Comparison of ENCODE assay signal across 8 mouse cellular contexts in the genomic region with DNA sequence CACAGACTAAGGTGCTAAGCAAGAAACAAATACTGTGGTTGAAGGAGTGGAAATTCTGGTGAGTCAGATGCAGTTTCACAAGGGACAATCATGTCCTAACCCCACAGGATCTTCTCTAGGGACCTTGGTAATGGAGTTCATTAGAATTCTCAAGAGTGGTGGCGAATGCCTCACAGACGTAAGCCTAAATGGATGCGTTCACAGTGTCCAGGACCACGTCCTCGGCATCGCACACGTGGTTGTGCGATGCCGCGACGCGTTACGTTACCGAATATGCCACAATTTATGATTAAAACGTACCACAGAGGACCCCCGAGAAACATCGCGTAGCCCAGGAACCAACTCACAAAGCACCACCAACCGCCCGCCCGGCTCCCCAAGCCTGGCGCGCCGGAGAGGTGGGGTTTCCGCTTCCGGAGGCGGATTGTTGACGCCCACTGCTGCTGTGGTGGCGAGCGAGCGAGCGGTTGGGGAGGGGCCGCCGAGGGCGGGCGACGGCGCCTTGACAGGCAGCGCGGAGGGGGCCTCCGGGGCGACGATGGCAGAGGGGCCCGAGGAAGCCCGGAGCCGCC. TPM values are rescaled to one million over a fixed set of nuclear protein-coding genes. Genes with fewer than 3 reads are reported as not detected.
DNase-seq lines count a peak whose midpoint lies in the region; ATAC-seq and TF ChIP-seq lines count a peak whose summit lies in the region.

A gene (plus strand): TSS at position 475 of the 572 bp plus-strand sequence.

- 2% methylated on average over 38 of the region's 46 CpGs for whole genome bisulfite sequencing in heart, embryonic 11.5 days (ENCODE audit: insufficient replicate concordance)
- WGBS in kidney, embryonic 16.5 days = 2% methylated on average over 36 of the region's 46 CpGs
- 1% methylated on average over 46 of the region's 46 CpGs for WGBS in liver, adult 2 months

- TF ChIP-seq CTCF in liver, adult 2 months (IDR thresholded peaks at IDR 0.05; ENCODE audit: low read depth, low read length) = no peak

- H3K36me3 ChIP-seq in heart, embryonic 11.5 days (ENCODE audit: control insufficient read depth, insufficient read depth, low read length) = peaks cover 5% of the 10 kb centered on the region
- H3K36me3 ChIP-seq in kidney, embryonic 16.5 days (ENCODE audit: insufficient read depth, low read length) = peaks cover 11% of the 10 kb centered on the region
- peaks cover 15% of the 10 kb centered on the region for H3K36me3 ChIP-seq in liver, adult 2 months (ENCODE audit: control insufficient read depth, insufficient read depth, low read length)
- H3K36me3 ChIP-seq in myocyte (ENCODE audit: control insufficient read depth, insufficient read depth) = peaks cover 7% of the 10 kb centered on the region
- H3K36me3 ChIP-seq in splenic B cell, adult 2 months (ENCODE audit: control insufficient read depth, insufficient read depth, low read length, poor library complexity, severe bottlenecking) = no peaks in the 10 kb centered on the region

- H3K27me3 ChIP-seq in heart, embryonic 11.5 days (ENCODE audit: control insufficient read depth, insufficient read depth, low read length) = no peaks in the 10 kb centered on the region
- H3K27me3 ChIP-seq in kidney, embryonic 16.5 days (ENCODE audit: insufficient read depth, low read length) = no peaks in the 10 kb centered on the region
- no peaks in the 10 kb centered on the region for H3K27me3 ChIP-seq in liver, adult 2 months (ENCODE audit: control insufficient read depth, insufficient read depth, low read length)
- no peaks in the 10 kb centered on the region for H3K27me3 ChIP-seq in myocyte (ENCODE audit: control insufficient read depth, insufficient read depth, insufficient read length)
- H3K27me3 ChIP-seq in splenic B cell, adult 2 months (ENCODE audit: control insufficient read depth, insufficient read depth, low read length, poor library complexity, severe bottlenecking) = peaks cover 1% of the 10 kb centered on the region; the same call in 1 of the 2 replicates

- TF ChIP-seq POLR2A in liver, adult 2 months (IDR thresholded peaks at IDR 0.05; ENCODE audit: extremely low read depth, insufficient read depth, low read length) = peak; percentile 71; the same call in 1 of the 2 replicates
- TF ChIP-seq POLR2A in myocyte (IDR thresholded peaks at IDR 0.05; ENCODE audit: insufficient read length, low read depth) = peak; percentile 73

- peak within 1 kb of the TSS; percentile 83 for H3K4me2 ChIP-seq in heart, embryonic 11.5 days
- H3K4me2 ChIP-seq in kidney, embryonic 16.5 days (replicated peaks; ENCODE audit: low read depth, low read length) = peak within 1 kb of the TSS; percentile 84
- peak within 1 kb of the TSS; percentile 88 for H3K4me2 ChIP-seq in myocyte (ENCODE audit: low read depth)

- H3K9ac ChIP-seq in heart, embryonic 11.5 days (ENCODE audit: low read depth, low read length) = peak within 1 kb of the TSS; percentile 95
- peak within 1 kb of the TSS; percentile 91 for H3K9ac ChIP-seq in kidney, embryonic 16.5 days (replicated peaks; ENCODE audit: low read length)
- peak within 1 kb of the TSS; percentile 98 for H3K9ac ChIP-seq in liver, adult 2 months (ENCODE audit: low read depth, low read length)

- H3K9me3 ChIP-seq in heart, embryonic 11.5 days (replicated peaks; ENCODE audit: control insufficient read depth, low read length) = no peaks in the 10 kb centered on the region
- no peaks in the 10 kb centered on the region for H3K9me3 ChIP-seq in kidney, embryonic 16.5 days (ENCODE audit: low read length)

- peak within 1 kb of the TSS; percentile 33 for H3ac ChIP-seq in myocyte (ENCODE audit: control insufficient read depth, insufficient read length)

- peaks cover 7% of the 10 kb centered on the region for H3K79me2 ChIP-seq in liver, adult 2 months (ENCODE audit: control insufficient read depth, insufficient read depth, low read length)
- H3K79me2 ChIP-seq in myocyte (ENCODE audit: control insufficient read depth, insufficient read depth) = peaks cover 17% of the 10 kb centered on the region

- peak within 1 kb of the TSS; percentile 87 for H3K27ac ChIP-seq in heart, embryonic 11.5 days (ENCODE audit: low read depth, low read length)
- H3K27ac ChIP-seq in kidney, embryonic 16.5 days (ENCODE audit: low read length) = peak within 1 kb of the TSS; percentile 73
- H3K27ac ChIP-seq in liver, adult 2 months (replicated peaks; ENCODE audit: insufficient read depth, low read depth, low read length) = peak within 1 kb of the TSS; percentile 94

- peak; percentile 96 to 98 for DNase-seq in B cell, adult 2 months
- peak; percentile 94 for DNase-seq in brain, adult 2 months (ENCODE audit: low read depth, low spot score)
- peak; percentile 72 for DNase-seq in liver, adult 2 months (ENCODE audit: extremely low read depth, low read depth, low spot score)
- peak; percentile 92 for DNase-seq in splenic B cell, adult 2 months (ENCODE audit: low read depth, low spot score)

- ATAC-seq in erythroblast, adult 5-6 weeks (replicated peaks; ENCODE audit: low FRiP score, poor library complexity, severe bottlenecking) = peak; percentile 100
- ATAC-seq in heart, embryonic 11.5 days (replicated peaks; ENCODE audit: insufficient number of reproducible peaks, low FRiP score, low TSS enrichment) = peak; percentile 90
- peak; percentile 95 for ATAC-seq in kidney, embryonic 16.5 days (ENCODE audit: low FRiP score, low TSS enrichment)

- peak within 1 kb of the TSS; percentile 95 for H3K4me3 ChIP-seq in heart, embryonic 11.5 days (ENCODE audit: low read depth, low read length)
- H3K4me3 ChIP-seq in kidney, embryonic 16.5 days (ENCODE audit: low read length) = peak within 1 kb of the TSS; percentile 89
- H3K4me3 ChIP-seq in liver, adult 2 months (ENCODE audit: insufficient read depth, low read depth, low read length) = peak within 1 kb of the TSS; percentile 99
- peak within 1 kb of the TSS; percentile 41 for H3K4me3 ChIP-seq in myocyte

- H3K4me1 ChIP-seq in heart, embryonic 11.5 days (ENCODE audit: control insufficient read depth, insufficient read depth, low read length) = peaks cover 4% of the 10 kb centered on the region; the same call in 1 of the 2 replicates
- peaks cover 8% of the 10 kb centered on the region for H3K4me1 ChIP-seq in kidney, embryonic 16.5 days (ENCODE audit: insufficient read depth, low read length)
- peaks cover 2% of the 10 kb centered on the region; the same call in 1 of the 2 replicates for H3K4me1 ChIP-seq in liver, adult 2 months (ENCODE audit: control insufficient read depth, insufficient read depth, low read length)

TF ChIP-seq in myocyte, 11 proteins besides CTCF, POLR2A, EP300 and RAD21:
- TF ChIP-seq SRF (IDR thresholded peaks at IDR 0.05; ENCODE audit: control insufficient read depth, insufficient read length, low read depth) = no peak
- peak in 1 of 3 experiments; percentile 49 for TF ChIP-seq MYOG (IDR thresholded peaks at IDR 0.05; ENCODE audit: control insufficient read depth in 1 of 3, insufficient read depth in 1 of 3, insufficient read length in 2 of 3, low read depth in 2 of 3)
- TF ChIP-seq MYOD1 (IDR thresholded peaks at IDR 0.05; ENCODE audit: control insufficient read depth in 1 of 3, insufficient read length in 2 of 3, low read depth in 2 of 3) = peak in 1 of 3 experiments; percentile 10
- peak; percentile 72 for TF ChIP-seq POLR2AphosphoS2 (IDR thresholded peaks at IDR 0.05; ENCODE audit: insufficient read length, low read depth)

RNA-seq across cellular contexts. Expression of the gene that starts here (rescaled TPM):
- total RNA-seq in erythroblast, adult 5-6 weeks (2015; ENCODE audit: low replicate concordance) = 9.2 and 10.2 TPM in 2 replicates
- 8.9 TPM in 2 replicates for total RNA-seq in erythroblast, adult 5-6 weeks (2017; ENCODE audit: low replicate concordance)
- polyA plus RNA-seq in heart, embryonic 11.5 days (2014; fragmentation: Nextera tagmentation; extraction: Ambion mirVana) = 8.1 and 9.3 TPM in 2 replicates
- 7.1 and 8.1 TPM in 2 replicates for polyA plus RNA-seq in kidney, embryonic 16.5 days (2015; fragmentation: Nextera tagmentation; extraction: Ambion mirVana)
- 38.7 and 39.3 TPM in 2 replicates for total RNA-seq in liver, adult 2 months (2014; rRNA removed)
- 16.5 and 19.2 TPM in 2 replicates for polyA plus RNA-seq in liver, adult 2 months (2012; rRNA removed)
- 15.7 TPM for polyA plus RNA-seq in myocyte (2012; fragmentation: generic; extraction: Trizol)

Comparison
In these comparisons a context has a peak if more than half of its experiments do, and no peak if none do; other contexts are left out.
1. Peak in every context shown above with its lines: DNase-seq, ATAC-seq, H3K4me3 ChIP-seq and H3K27ac ChIP-seq.
2. H3K4me3 ChIP-seq: peak in every context shown above with its lines; median percentile 99 in liver, adult 2 months; 95 in heart, embryonic 11.5 days; 89 in kidney, embryonic 16.5 days; 41 in myocyte.